Mouse (Mus musculus) neural tube, embryonic 10.5 days (tissue): ENCODE measurements around the gene Wfs1.
A peak's percentile ranks its signal among the peaks of the same experiment; 100 is the strongest.
"Not testable (repeated sequence)": the region's sequence is repeated elsewhere in the genome, so short reads cannot be mapped to it uniquely, and the experiment has no call there.

Experiments
- DNase-seq: peaks from one replicate; pipeline ENCODE4 v3.0.0-alpha.2; 2017; ENCODE audit warnings: low spot score; ENCODE audit errors: extremely low spot score

The Wfs1 gene

DNA sequence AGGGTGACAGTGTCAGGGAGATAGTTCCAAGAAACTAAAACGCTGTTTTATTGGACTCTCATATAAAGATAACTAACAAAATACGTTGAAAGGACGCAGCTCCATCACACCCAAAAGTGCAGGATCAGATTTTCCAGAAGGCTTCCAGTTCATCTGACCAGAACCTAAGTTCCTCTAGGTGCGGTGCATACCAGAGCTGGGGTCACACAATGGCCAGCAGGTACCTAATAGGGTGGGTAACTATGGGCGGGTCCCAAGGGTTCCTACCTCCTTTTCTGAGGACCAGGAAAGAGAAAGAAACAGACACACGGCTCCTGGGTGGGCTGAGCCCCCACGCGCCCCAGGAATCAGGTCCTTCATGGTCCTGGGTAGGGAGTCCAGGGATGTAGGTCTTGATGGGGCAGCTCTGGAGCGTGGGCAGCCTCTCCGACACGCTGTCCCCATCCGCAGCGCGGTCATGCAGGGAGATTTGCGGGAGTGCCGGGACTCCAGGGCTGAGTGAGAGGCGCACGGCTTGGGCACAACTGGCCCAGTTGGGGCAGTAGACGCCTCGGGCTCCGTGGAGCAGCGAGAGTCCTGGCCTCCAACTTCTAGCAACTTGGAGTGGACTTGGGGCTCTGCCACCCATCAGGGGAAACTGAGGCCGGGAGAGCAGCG is 753 bp downstream of the Wfs1 start:
- DNase-seq: no peak

DNA sequence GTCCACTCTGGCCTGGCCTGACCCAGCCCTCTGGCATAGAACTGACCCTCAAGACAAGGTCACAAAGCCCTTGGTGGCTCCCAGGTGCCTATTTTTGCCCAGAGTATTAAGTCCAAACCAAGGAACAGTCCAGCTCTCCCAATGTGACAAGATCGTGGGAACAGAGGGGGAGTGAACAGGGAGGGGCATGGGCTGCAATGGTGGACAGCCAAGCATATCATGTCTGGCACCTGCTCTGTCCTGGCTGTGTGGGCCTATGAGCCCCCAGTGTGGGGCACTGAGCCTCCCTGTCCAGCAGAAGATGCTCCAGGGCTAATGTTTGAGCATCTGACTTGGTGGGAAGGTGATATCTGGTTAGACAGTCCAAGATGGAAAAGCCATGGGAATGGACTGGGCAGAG is 2.4 kb downstream of the Wfs1 start:
- DNase-seq: no peak

GRCm38 (mm10) chr5:36982271-36982670 is 6.7 kb downstream of the Wfs1 start:
- no peak for DNase-seq

DNA sequence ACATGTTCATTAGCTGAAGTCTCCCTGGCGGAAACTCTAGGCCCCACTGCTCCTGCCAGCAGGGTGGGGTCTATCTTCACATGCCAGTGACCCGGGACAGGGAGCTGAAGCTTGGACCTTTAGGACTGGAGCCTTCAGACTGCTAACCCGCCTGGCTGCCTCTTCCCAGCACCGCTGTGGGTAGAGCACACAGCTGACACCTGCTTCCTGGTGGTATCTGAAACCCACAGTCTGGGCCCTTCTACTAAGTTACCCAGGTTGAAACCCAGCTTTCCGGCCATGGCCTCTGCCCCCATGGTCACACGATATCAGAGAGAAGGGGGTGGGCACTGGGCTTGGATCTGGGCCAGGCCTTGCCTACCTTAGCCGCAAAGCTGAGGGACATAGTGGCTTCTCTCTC is 9.4 kb downstream of the Wfs1 start:
- no peak for DNase-seq

DNA sequence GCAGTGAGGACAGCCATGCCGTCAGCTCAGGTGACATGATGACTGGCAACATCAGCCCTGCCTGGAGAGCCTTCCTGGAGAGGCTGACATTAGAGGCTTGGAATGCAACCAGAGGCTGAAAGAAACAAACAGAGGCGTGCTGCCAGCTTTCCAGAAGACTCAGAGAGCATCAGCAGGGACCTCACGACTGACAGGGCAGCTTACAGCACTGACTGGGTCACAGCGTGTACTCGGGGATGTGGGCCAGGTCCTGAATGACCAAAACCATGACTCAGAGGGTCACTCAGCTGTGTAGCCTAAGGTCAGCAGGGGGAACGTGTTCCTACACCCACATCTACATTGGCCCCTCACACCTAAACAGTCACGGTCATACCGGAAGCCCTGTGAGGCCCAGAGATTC is 10.0 kb downstream of the Wfs1 start:
- DNase-seq: no peak

DNA sequence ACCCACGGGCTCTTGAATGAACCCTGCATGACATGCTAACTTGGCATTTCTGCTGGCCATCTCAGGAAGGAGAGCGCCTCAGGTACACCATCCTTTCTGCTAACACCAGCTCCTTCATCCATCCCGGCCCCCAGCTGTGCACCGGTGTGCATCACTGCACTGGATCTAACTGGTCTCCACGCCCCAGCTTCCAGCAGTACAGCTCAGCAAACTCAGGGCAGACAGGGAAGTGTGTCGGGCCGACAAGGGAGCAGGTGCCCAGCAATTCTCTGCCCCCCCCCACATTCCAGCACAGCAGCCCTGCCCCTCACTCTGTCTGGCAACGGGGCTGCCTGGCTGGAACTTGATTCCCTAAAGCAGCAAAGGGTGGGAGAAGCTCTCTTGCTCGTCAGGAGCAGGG is 11.2 kb downstream of the Wfs1 start:
- DNase-seq: no peak

- no peak for DNase-seq
These were observed 13.7 kb downstream of the Wfs1 start for GRCm38 (mm10) chr5:36975336-36975735.

- DNase-seq: no peak
These were observed 17.4 kb downstream of the Wfs1 start for GRCm38 (mm10) chr5:36971587-36971986.

DNA sequence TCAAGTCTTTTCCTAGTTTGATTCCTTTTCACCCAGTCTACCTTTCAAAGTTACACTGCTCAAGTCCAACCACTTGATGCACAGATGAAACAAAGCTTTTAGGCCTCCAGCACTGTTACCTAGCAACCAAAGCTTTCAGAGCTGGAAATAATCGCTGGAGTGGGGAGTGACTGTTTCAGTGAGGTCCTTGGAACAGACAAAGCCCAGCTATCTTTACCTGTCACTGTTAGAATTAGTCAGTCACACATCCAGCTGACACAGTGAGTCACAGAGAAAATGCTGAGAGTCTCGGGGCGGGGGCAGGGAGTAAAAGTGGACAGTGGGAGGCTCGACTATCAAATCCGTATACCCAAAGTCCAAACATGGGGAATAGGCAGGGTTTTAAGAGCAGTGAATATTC is 28.5 kb downstream of the Wfs1 start:
- DNase-seq: no peak

GRCm38 (mm10) chr5:36958837-36959236 is 30.2 kb downstream of the Wfs1 start:
- DNase-seq: peak; percentile 75

DNA sequence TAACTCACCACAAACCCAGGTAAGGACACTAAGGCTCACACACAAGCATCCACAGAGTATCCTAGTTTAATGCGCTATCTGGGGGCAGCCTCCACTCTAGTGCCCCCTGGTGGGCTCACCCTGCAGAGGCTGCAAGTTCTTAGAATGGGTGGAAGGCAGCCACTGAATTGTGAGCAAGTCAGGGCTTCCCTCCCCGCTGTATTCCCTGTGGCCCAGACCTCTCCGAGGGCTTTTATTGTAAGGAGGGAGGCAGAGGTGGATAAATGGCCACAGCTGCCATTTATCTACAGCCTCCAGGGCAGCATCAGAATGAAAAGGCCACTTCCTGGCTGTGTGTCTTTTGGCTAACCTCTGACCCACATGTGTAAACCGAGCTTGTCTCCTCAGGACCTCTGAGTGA is 33.6 kb downstream of the Wfs1 start:
- DNase-seq: peak; percentile 34

GRCm38 (mm10) chr5:36952311-36952710 is 36.7 kb downstream of the Wfs1 start:
- DNase-seq: no peak

GRCm38 (mm10) chr5:36950871-36951270 is 38.1 kb downstream of the Wfs1 start:
- no peak for DNase-seq

GRCm38 (mm10) chr5:36948831-36949230 is 40.2 kb downstream of the Wfs1 start:
- DNase-seq: peak; percentile 73

- peak; percentile 65 for DNase-seq
These were observed 42.6 kb downstream of the Wfs1 start for GRCm38 (mm10) chr5:36946445-36946844.

DNA sequence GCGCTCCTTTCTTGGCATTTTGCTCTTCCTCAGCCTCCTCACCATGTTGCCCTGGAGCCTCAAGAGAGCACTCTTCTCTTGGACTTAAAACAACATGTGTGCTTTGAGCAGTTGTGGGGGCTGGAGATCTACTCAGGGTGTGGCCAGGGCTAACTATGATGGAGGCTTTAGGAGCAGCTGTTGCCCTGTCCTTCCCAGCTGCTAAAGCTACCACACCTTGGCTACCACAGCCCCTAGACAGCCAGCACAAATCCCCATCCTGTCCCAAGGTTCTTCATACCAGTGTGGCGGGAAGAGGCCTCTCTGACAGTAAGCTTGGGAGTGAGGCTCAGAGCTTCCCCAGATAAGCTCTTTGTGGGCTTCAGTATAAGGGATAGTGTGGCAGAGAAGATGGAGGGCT is 43.3 kb downstream of the Wfs1 start:
- DNase-seq: no peak

DNA sequence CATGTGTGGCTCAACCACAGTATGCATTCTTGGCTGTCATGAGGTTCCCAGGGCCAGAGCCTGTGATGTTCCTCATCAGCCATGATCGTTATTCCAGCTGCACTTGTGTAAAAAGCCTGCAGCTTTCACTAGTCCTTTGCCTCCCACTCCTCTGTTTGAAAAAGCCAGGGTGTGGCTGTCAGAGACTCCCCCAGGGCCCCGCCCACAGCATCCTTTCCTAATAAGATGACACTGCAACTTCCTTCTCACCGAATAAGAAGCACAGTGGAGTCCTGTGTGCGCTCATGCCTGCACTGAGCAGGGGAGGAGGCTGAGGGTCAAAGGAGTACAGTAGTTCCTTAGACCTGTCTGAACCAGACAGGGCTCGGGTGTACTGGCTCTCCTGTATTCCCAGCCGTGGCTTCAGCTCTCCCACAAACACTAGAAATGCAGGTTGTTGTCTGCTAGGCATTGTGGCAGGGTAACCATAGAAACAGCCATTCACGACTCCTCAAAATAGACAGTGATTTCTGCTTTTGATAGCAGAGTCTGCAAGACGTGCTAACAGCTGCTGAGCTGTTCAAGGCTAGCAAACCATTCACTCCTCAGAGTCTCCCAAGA is 43.8 kb downstream of the Wfs1 start:
- DNase-seq: no peak

- no peak for DNase-seq
These were observed 44.5 kb downstream of the Wfs1 start for GRCm38 (mm10) chr5:36944552-36944951.

- DNase-seq: no peak
These were observed 46.6 kb downstream of the Wfs1 start for GRCm38 (mm10) chr5:36942446-36942845.

DNA sequence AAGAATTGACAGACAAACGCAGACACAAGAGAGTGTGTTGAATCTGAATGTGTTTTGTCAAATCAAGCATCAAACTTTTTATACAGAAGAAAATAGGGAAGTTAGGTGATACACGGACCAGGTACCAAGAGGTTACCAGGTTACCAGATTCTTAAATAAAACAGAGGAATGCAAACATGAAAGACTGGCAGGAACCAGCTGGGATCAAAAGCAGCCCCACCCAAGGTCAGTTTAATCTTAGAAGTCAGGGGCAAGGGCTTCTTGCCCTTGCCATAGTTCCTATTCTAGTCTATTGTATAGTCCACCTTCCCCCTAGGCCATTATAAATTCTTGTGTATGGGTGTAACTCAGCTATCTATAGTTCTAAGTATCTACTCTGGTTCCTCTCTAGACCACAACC is 50.0 kb downstream of the Wfs1 start:
- DNase-seq: not testable (repeated sequence)

GRCm38 (mm10) chr5:36938021-36938420 is 51.0 kb downstream of the Wfs1 start:
- DNase-seq: no peak

DNA sequence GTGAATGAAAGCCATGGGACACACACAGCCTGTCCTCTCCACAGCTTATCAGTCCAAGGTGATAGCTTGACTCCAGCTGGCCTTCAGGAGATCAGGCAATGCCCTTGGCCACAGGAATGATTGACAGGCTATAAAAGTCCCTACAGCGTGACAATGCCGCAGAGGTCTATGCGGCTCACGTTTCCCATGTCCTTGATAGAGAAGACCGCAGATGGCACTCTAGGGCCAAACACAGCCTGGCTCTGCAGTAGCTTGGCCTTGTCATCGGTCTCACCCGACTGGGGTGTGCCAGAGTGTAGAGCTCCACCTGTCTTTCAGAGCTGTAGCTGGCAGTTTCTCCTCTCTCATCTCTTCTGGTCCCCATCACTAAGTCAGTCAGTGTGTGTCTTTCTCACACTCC is 52.5 kb downstream of the Wfs1 start:
- no peak for DNase-seq
